Mouse (Mus musculus) right cerebral cortex, postnatal 10 days (tissue): ENCODE results near the gene Ell2.

Source experiments
- DNase-seq, 2 experiments: peaks; one replicate each; pipeline ENCODE4 v3.0.0; 2021; ENCODE audit warnings: low spot score in 2 of 2

Gene Ell2

DNA sequence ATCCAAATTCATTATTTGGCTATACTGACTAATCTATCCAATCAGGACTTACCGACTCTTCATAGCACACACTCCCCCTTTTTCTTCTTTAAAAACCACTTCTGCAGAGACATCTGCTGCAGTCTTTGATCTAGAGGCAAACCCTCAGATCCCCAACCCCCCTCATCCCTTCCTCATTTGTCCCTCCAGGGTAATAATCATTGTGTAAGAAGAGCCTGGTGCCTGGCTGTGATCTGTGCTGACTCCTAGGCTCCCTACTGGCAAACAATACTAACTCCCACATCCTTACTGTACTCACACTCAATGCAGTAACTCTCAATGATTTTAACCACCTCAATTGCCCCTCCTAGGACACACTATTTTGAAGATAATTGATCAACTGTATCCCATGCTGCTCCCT is 103.4 kb downstream of the Ell2 start:
- no peak for DNase-seq

DNA sequence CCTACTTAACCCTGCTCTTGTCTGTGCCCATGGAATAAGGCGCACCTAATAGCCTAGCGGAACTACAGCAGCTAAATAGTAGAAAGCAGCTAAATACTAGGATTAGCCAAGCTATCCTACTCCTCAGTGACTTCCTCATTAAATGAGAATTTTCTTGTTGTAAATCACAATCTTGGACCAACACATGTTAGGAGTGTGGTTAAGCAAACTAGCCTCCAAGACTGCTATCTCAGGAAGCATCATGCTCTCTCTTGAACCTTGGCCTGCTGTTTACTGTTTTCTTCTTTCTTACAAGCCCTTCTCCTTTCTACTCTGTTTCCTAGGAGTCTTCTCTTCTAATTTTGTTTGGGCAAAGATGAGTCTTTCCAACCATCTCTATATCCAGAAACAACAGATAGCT is 110.6 kb downstream of the Ell2 start:
- DNase-seq = no peak

GRCm38 (mm10) chr13:75818486-75818885 is 111.9 kb downstream of the Ell2 start:
- no peak for DNase-seq

DNA sequence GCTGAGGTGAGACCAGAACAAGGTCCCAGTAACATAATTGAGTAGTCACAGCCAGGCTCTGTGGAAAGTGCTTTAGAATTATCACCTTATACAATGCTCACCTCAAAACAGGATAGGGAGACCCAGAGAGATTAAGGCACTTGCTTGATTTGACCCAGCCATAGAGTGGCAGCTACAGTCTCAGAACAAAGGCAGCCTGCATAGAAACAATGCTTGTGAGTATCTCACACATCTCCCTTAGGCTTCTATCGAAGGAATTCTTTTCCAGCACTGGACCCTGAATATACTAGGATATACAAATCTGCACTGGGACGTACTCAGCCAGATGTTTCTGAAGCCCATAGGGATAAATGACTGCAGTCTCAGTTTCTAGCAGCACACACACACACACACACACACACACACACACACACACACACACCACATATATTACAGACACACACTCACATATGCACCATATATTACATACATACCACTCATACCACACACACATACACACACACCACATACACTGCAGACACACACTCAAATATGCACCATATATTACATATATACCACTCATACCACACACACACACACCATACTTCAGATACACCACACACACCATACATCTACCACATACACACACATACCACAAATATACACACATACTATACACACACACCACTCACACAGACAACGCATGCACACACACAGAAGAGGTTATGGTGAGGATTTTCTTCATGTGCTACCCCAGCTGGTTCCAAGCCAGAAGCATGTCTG is 112.6 kb downstream of the Ell2 start:
- DNase-seq = no peak

DNA sequence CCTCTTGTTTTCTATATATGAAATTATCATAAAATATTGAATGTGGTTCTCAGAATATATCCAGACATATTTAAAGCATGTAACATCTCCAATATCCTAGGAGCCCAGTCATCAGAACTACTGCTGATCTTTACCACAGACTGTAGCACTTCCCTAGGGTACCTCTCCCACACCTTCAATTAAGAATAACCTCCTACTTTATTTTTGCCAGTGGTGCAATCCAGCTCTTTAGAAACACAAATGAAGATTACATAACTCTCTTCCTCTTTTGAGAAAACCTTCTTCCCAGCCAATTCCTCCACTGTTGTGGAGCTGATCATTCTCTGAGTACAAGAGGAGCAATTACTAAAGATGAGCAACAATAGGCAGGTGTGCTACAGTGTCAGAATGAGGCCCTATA is 113.3 kb downstream of the Ell2 start:
- no peak for DNase-seq
